Mouse (Mus musculus): Measurements from ENCODE around the gene Nkain2. TPM values are rescaled to one million over a fixed set of nuclear protein-coding genes. Genes with fewer than 3 reads are reported as not detected.

The Nkain2 gene
- under 1 TPM in 1 of 2 experiments, not detected in 1; 0.22 TPM for polyA plus RNA-seq (2017; shearing (Covaris generic))

DNA sequence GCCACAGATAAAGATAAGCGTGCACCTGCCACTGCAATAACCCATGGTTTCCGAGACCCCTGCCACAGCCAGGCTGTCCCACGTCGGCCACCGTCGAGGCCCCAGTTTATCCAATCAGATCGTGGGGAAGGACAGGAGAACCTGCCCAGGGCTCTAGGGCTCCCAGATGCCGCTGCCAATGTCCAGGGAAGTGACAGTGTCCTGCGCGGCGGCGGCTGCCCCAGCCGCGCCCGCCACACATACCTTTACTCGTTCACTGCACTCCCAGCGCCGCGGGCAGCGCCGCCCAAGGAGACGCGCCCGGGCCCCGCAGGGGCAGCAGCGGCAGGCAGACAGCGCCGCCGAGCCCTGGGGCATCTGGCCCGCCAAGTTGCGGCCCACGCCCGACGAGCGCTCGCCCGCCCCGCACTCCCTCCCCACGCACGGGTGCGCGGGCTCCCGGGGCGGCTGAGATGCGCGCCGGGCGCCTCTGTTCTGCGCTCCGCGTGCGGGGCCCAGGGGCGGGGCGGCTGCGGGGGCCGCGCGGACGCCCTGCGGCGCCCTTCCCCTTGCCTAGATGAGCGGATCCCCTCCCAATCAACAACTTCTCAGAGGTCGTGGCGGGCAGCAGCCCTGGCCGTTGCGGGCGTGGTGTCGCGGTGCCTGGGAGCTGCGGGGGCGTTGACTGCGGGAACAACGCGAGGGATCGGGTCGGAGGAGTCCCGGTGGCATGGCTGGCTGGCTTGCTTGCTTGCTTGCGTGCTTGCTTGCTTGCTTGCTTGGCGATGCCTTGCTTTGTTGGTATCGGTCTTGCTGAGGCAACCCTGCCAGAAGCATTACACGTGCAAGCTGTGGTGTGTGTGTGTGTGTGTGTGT lies at the start of gene Nkain2:
TSS of gene Nkain2 (minus strand) at position 811 of the 855 bp plus-strand sequence.

Other genes with a start within 250 kb of the Nkain2 start
- under 1 TPM in 1 of 2 experiments, not detected in 1; 0.21 TPM for gene Trdn, start 190.1 kb upstream of the Nkain2 start, polyA plus RNA-seq (2017; shearing (Covaris generic))

Data from activated CD4-positive, CD25-positive, alpha-beta regulatory T cell (primary cell).